Mouse (Mus musculus) lung, embryonic 15.5 days (tissue): ENCODE data around the gene Gm30191. TPM values are rescaled to one million over a fixed set of nuclear protein-coding genes. Genes with fewer than 3 reads are reported as not detected.
"Not testable (repeated sequence)": the region's sequence is repeated elsewhere in the genome, so short reads cannot be mapped to it uniquely, and the experiment has no call there.

ENCODE experiments used
- ATAC-seq: fragments of 200-750 bp; cut with Nextera tagmentation; 2 replicates; pipeline ENCODE4 v1.8.0; 2017; ENCODE audit warnings: moderate number of reproducible peaks, borderline replicate concordance; ENCODE audit not compliant: low FRiP score, low TSS enrichment; ENCODE audit errors: extremely low read depth
- H3K27ac ChIP-seq: fragments of 300-500 bp; sonication (generic); 2 replicates; pipeline ENCODE4 v1.5.1; 2015; ENCODE audit warnings: moderate library complexity, mild to moderate bottlenecking, inconsistent platforms
- H3K27me3 ChIP-seq: fragments of 300-500 bp; sonication (generic); 2 replicates; pipeline ENCODE4 v1.6.1; 2015; ENCODE audit warnings: inconsistent platforms
- H3K36me3 ChIP-seq: fragments of 300-500 bp; sonication (generic); 2 replicates; pipeline ENCODE4 v1.6.1; 2015; ENCODE audit warnings: inconsistent platforms
- H3K4me1 ChIP-seq: fragments of 300-500 bp; sonication (generic); 2 replicates; pipeline ENCODE4 v1.6.1; 2015; ENCODE audit warnings: inconsistent platforms
- H3K4me2 ChIP-seq: fragments of 300-500 bp; sonication (generic); 2 replicates; pipeline ENCODE4 v1.6.1; 2015; ENCODE audit warnings: inconsistent platforms, mild to moderate bottlenecking, moderate library complexity
- H3K4me3 ChIP-seq: fragments of 300-500 bp; sonication (generic); 2 replicates; pipeline ENCODE4 v1.5.1; 2015; ENCODE audit warnings: mild to moderate bottlenecking, inconsistent platforms
- H3K9ac ChIP-seq: fragments of 300-500 bp; sonication (generic); 2 replicates; pipeline ENCODE4 v1.6.1; 2015; ENCODE audit warnings: inconsistent platforms
- H3K9me3 ChIP-seq: fragments of 300-500 bp; sonication (generic); 2 replicates; pipeline ENCODE4 v1.6.1; 2016; ENCODE audit warnings: inconsistent platforms
- WGBS: fragments of 180-500 bp; shearing (Covaris S2); methylation state at CpG from one replicate; pipeline ENCODE4 v1.1.7; 2015; 5-methylcytosine and 5-hydroxymethylcytosine counted together
- polyA plus RNA-seq: library from polyadenylated mRNA; unstranded; fragments of >200 nt; fragmentation: Nextera tagmentation; extraction: Ambion mirVana; gene quantifications from 2 replicates; pipeline ENCODE4 v1.2.1, GENCODE M21; 2015

The Gm30191 gene
- polyA plus RNA-seq, 1 experiment from 2014 or later = not detected

- no peak overlapping the region for H3K9ac ChIP-seq
- H3K9me3 ChIP-seq = no peaks in the 10 kb centered on the region
- no peak overlapping the region for H3K4me2 ChIP-seq
- WGBS = 57% methylated on average over 18 of the region's 18 CpGs
- H3K4me3 ChIP-seq = no peak overlapping the region
- no peak for ATAC-seq
- H3K27ac ChIP-seq = no peak overlapping the region
- peaks cover 14% of the 10 kb centered on the region for H3K27me3 ChIP-seq
- peaks cover 8% of the 10 kb centered on the region for H3K4me1 ChIP-seq
- no peaks in the 10 kb centered on the region for H3K36me3 ChIP-seq
Measured at GRCm38 (mm10) chr4:134293061-134293691, 46.4 kb downstream of the Gm30191 start.

- no peak overlapping the region for H3K27ac ChIP-seq
- peaks cover 3% of the 10 kb centered on the region for H3K4me1 ChIP-seq
- H3K36me3 ChIP-seq = no peaks in the 10 kb centered on the region
- peaks cover 14% of the 10 kb centered on the region for H3K27me3 ChIP-seq
- no peak overlapping the region for H3K9ac ChIP-seq
- H3K4me3 ChIP-seq = no peak overlapping the region
- H3K9me3 ChIP-seq = no peaks in the 10 kb centered on the region
- ATAC-seq = no peak
- 41% methylated on average over 9 of the region's 9 CpGs for WGBS
- H3K4me2 ChIP-seq = no peak overlapping the region
Measured at GRCm38 (mm10) chr4:134293692-134294163, 47.0 kb downstream of the Gm30191 start.

- H3K4me3 ChIP-seq, H3K4me2 ChIP-seq, H3K36me3 ChIP-seq, ATAC-seq, H3K9me3 ChIP-seq, H3K4me1 ChIP-seq, H3K27ac ChIP-seq, H3K9ac ChIP-seq: not testable (repeated sequence)
- WGBS = 82% methylated on average over 4 of the region's 4 CpGs
- H3K27me3 ChIP-seq = peaks cover 14% of the 10 kb centered on the region
Measured at GRCm38 (mm10) chr4:134296096-134296495, 49.4 kb downstream of the Gm30191 start.

- H3K4me1 ChIP-seq = no peaks in the 10 kb centered on the region
Measured at GRCm38 (mm10) chr4:134296523-134296922, 49.8 kb downstream of the Gm30191 start.

DNA sequence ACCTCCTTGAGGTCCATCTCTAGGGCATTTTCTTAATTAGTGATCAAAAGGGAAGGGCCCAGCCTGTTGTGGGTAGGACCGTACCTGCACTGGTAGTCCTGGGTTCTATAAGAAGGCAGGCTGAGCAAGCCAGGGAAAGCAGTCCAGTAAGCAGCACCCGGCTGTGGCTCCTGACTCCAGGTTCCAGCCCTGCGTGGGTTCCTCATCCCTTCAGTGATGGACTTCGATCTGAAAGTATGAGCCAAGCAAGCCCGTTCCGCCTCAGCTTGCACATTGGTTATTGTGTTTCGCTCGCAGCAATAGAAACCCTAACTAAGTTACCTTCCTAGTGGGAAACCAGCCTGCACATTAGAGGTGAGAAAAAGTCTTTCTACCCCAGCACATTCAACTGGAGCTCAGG lies 50.6 kb downstream of the Gm30191 start:
- no peaks in the 10 kb centered on the region for H3K36me3 ChIP-seq
- H3K9me3 ChIP-seq = no peaks in the 10 kb centered on the region
- H3K27me3 ChIP-seq = peaks cover 14% of the 10 kb centered on the region
- H3K27ac ChIP-seq = no peak overlapping the region
- WGBS = 91% methylated on average over 8 of the region's 8 CpGs
- H3K9ac ChIP-seq = no peak overlapping the region
- H3K4me2 ChIP-seq = no peak overlapping the region
- no peak for ATAC-seq
- H3K4me3 ChIP-seq = no peak overlapping the region
- H3K4me1 ChIP-seq = no peaks in the 10 kb centered on the region

More at GRCm38 (mm10) chr4:134296523-134296922, 49.8 kb downstream of the Gm30191 start:
- Histone ChIP-seq H3K27me3 (peaks cover 14% of the 10 kb centered on the region), H3K4me3 (no peak overlapping the region), H3K27ac (no peak overlapping the region), H3K4me2 (no peak overlapping the region), H3K36me3 (no peaks in the 10 kb centered on the region), H3K9ac (no peak overlapping the region), H3K9me3 (no peaks in the 10 kb centered on the region)
- 88% methylated on average over 4 of the region's 4 CpGs for WGBS
- no peak for ATAC-seq

DNA sequence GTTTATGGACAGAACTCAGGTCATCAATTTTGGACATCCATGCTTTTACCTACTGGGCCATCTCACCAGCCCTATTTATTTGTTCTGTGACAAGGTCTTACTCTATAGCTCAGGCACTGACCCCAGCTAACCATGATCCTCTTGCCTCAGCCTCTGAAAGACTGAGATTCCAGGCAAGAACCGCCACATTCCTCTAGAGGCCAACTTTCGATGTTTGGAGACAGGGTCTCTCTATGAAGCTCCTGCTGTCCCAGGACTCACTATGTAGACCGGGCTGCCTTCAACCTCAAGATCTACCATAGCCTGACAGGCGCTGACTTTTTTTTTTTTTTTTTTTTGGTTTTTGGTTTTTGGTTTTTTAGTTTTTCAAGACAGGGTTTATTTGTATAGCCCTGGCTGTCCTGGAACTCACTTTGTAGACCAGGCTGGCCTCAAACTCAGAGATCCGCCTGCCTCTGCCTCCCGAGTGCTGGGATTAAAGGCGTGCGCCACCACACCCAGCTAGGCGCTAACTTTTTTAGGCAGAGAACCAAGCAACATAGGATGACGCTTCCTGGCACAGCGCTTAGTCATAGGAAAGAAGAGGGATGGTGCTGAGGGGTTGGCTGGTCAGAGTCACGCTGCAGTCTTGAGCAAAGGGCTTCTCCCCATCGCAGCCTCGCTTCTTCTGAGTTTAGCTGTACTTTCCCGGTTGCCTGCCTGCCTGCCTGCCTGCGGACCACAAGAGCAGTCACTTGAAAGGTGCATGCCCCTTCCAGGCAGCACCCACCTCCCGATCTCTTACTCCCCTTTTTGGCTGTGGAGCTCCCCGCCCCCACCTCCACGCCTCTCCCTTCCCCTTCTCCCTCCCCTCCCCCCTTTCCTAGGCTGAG lies 52.1 kb downstream of the Gm30191 start:
- WGBS = 67% methylated on average over 19 of the region's 19 CpGs
- no peaks in the 10 kb centered on the region for H3K9me3 ChIP-seq
- no peak for ATAC-seq
- H3K4me3 ChIP-seq = no peak overlapping the region
- H3K9ac ChIP-seq = no peak overlapping the region
- H3K27ac ChIP-seq = no peak overlapping the region
- no peaks in the 10 kb centered on the region for H3K36me3 ChIP-seq
- peaks cover 3% of the 10 kb centered on the region; the same call in 1 of the 2 replicates for H3K27me3 ChIP-seq
- no peak overlapping the region for H3K4me2 ChIP-seq
- no peaks in the 10 kb centered on the region for H3K4me1 ChIP-seq

GRCm38 (mm10) chr4:134299498-134299810 lies 52.7 kb downstream of the Gm30191 start:
- Histone ChIP-seq H3K27ac (no peak overlapping the region), H3K36me3 (no peaks in the 10 kb centered on the region), H3K4me2 (no peak overlapping the region), H3K9me3 (no peaks in the 10 kb centered on the region), H3K27me3 (no peaks in the 10 kb centered on the region), H3K4me1 (no peaks in the 10 kb centered on the region), H3K4me3 (no peak overlapping the region), H3K9ac (no peak overlapping the region)
- WGBS = 53% methylated on average over 4 of the region's 4 CpGs
- ATAC-seq = no peak

Other genes with a start within 250 kb of the Gm30191 start
- gene Dhdds, start 246.0 kb upstream of the Gm30191 start, polyA plus RNA-seq = 44.4 and 47.3 TPM in 2 replicates
- 0.10 and 0.15 TPM in 2 replicates for gene Lin28a, start 228.1 kb upstream of the Gm30191 start, polyA plus RNA-seq
- not detected in 2 replicates for gene Zfp683, start 193.1 kb upstream of the Gm30191 start, polyA plus RNA-seq
- gene Crybg2, start 186.1 kb upstream of the Gm30191 start, polyA plus RNA-seq = 3.0 and 5.6 TPM in 2 replicates
- gene Cd52, start 151.9 kb upstream of the Gm30191 start, polyA plus RNA-seq = 18.3 and 19.7 TPM in 2 replicates
- 9.1 and 9.6 TPM in 2 replicates for gene Ubxn11, start 144.4 kb upstream of the Gm30191 start, polyA plus RNA-seq
- 406 and 408 TPM in 2 replicates for gene Sh3bgrl3, start 118.1 kb upstream of the Gm30191 start, polyA plus RNA-seq
- 37.8 and 45.3 TPM in 2 replicates for gene Cep85, start 59.8 kb upstream of the Gm30191 start, polyA plus RNA-seq
- gene Gm7534, start 43.9 kb upstream of the Gm30191 start, polyA plus RNA-seq = not detected in 2 replicates
- gene Catsper4, start 19.6 kb upstream of the Gm30191 start, polyA plus RNA-seq = 0.18 and 0.19 TPM in 2 replicates
- 10.1 and 10.9 TPM in 2 replicates for gene Cnksr1, start 8.5 kb upstream of the Gm30191 start, polyA plus RNA-seq
- 0.45 and 0.52 TPM in 2 replicates for gene E130218I03Rik, start 3.3 kb upstream of the Gm30191 start, polyA plus RNA-seq
- gene Zfp593, start 1.3 kb upstream of the Gm30191 start, polyA plus RNA-seq = 15.2 and 15.9 TPM in 2 replicates
- 11.0 and 12.5 TPM in 2 replicates for gene Grrp1, start 7.2 kb downstream of the Gm30191 start, polyA plus RNA-seq
- 21.0 and 23.2 TPM in 2 replicates for gene Pdik1l, start 41.0 kb downstream of the Gm30191 start, polyA plus RNA-seq
- gene Trim63, start 68.2 kb downstream of the Gm30191 start, polyA plus RNA-seq = 3.3 and 4.3 TPM in 2 replicates
- 0.26 and 0.43 TPM in 2 replicates for gene Slc30a2, start 96.2 kb downstream of the Gm30191 start, polyA plus RNA-seq
- gene Extl1, start 136.9 kb downstream of the Gm30191 start, polyA plus RNA-seq = 2.7 and 2.8 TPM in 2 replicates
- gene Pafah2, start 149.4 kb downstream of the Gm30191 start, polyA plus RNA-seq = 10.6 and 12.6 TPM in 2 replicates
- 1,835 and 1,898 TPM in 2 replicates for gene Stmn1, start 221.4 kb downstream of the Gm30191 start, polyA plus RNA-seq
- gene Paqr7, start 249.8 kb downstream of the Gm30191 start, polyA plus RNA-seq = 4.2 and 6.7 TPM in 2 replicates